Mouse (Mus musculus) C2C12 (cell line): ENCODE results near the gene Cipc.

ENCODE experiments used
- CTCF ChIP-seq: IDR thresholded peaks from one replicate; pipeline ENCODE4 v1.5.1; 2011; ENCODE audit not compliant: control insufficient read depth, insufficient read depth, insufficient read length
- MAX ChIP-seq: IDR thresholded peaks from one replicate; pipeline ENCODE4 v1.6.1; 2011; ENCODE audit warnings: mild to moderate bottlenecking, control low read depth
- MYOD1 ChIP-seq: IDR thresholded peaks from one replicate; pipeline ENCODE4 v1.6.1; 2011; ENCODE audit warnings: low read depth; ENCODE audit not compliant: control insufficient read depth, insufficient read length
- MYOG ChIP-seq: IDR thresholded peaks from one replicate; pipeline ENCODE4 v1.6.1; 2011; ENCODE audit not compliant: control insufficient read depth, insufficient read length; ENCODE audit errors: extremely low read depth
- USF1 ChIP-seq: IDR thresholded peaks from one replicate; pipeline ENCODE4 v1.6.1; 2011; ENCODE audit warnings: low read depth, mild to moderate bottlenecking, control low read depth, moderate library complexity

GRCm38 (mm10) chr12:86971089-86971488 lies 24.2 kb downstream of the Cipc start:
- TF ChIP-seq MYOD1 (no peak), CTCF (no peak), MYOG (no peak), MAX (no peak), USF1 (no peak)
